Mouse (Mus musculus) cerebellum, postnatal 14 days (tissue): ENCODE measurements at regions not wholly inside any gene's neighbourhood (a gene's known extent, or its start where the extent isn't known, plus 50 kb on each side); places are given as distances from the start of the nearest gene placed in this dataset.

Experiments used
- DNase-seq, 2 experiments: peaks; one replicate each; pipeline ENCODE4 v3.0.0; 2021; ENCODE audit warnings: mixed read lengths in 2 of 2

DNA sequence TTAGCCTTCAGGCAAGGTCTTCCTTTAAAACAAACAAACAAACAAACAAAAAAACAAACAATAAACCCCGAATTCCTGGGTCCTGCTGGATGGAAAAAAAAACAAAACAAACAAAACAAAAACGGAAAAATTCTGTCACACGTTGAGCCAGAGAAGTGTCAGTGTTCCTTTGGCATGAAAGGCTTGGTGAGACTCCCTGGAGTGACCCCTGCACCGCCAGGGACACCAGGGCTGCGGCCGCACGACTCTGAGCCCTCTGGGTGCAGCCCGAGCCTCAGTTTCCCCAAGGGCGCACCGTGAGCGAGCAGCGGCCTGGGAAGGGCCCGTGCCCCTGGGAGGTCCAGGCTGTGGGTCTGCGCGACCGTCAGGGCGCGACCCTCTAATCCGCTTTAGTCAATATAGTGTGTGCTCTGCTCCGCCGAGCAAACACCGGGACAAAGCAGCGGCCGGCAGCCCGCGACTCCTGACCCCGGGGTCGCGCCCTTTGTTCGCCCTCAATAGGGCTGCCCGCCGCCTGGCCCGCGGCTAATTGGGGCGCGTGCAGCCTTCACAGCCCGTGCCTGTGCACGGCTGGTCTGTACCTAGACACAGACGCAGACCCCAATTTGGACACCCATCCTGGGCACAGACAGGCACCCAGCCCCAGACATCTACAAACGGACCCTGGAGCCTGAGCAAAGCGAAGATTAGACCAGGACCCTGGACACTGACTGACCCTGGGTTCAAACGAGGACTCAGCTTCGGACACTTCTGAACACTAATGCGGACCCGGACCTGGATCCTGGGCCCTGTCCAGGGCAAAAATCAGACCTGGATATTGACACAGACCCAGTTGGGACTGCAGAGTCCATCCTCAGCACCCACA is 74.0 kb upstream of the Ppara start:
- no peak for DNase-seq

- DNase-seq = peak; percentile 62 to 67
Observed at GRCm38 (mm10) chr15:85661393-85661690, 73.4 kb upstream of the Ppara start.

GRCm38 (mm10) chr15:85661771-85662170 is 73.0 kb upstream of the Ppara start:
- peak in 1 of 2 experiments; percentile 65 for DNase-seq

GRCm38 (mm10) chr15:85662271-85662670 is 72.5 kb upstream of the Ppara start:
- peak in 1 of 2 experiments; percentile 41 for DNase-seq

GRCm38 (mm10) chr15:85662673-85663072 is 72.1 kb upstream of the Ppara start:
- peak in 1 of 2 experiments; percentile 48 for DNase-seq

GRCm38 (mm10) chr15:85663757-85664431 is 70.9 kb upstream of the Ppara start:
- DNase-seq = peak; percentile 65 to 67

DNA sequence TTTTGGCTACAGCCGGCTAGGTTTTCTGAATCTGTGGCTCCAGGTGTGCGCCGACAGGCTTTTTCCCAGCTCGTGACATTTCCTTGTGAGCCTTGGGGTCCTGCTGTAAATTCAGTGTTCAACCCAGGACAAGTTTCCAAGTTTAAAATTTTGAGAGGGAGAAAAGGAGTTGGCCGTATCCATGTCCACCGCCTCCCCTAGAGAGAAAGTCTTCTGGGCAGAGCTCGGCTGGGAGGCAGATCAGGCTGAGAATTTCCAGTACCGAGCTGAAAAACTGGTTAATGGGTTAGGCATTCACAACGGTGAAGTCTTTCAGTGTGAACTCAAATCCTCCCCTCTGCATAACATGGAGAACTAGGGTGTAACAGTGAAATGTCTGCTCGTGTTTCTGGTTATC is 70.4 kb upstream of the Ppara start:
- DNase-seq = peak in 1 of 2 experiments; percentile 64

DNA sequence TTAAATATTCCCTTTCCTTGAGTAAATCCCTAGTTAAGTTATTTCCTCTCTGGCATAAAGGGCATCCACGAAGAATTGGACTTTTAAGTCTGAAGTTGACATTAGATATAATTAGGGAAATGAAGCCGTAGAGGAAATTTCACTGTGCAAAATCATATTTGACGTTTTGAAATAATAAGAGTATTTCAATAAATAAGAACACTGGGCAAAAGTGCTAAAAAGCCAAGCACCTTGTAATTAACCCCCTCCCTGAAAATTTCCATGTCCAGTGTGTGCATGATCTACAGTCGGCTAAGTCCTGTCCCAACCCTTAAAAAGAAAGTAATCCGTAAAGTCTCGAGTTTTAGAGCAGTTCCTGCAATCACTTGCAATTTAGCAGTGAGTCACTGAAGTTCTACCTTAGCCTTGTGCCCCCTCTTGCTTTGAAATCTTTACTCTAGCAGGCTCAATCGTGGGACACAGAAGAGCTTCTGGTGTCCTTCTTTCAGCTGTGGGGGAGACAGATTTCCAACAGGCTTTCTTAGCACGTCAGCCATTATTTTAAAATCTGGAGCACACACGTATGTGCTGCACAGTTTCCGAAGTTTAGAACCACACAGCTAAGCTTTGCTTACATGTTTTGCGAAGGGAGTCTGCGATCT is 69.5 kb upstream of the Ppara start:
- DNase-seq = peak in 1 of 2 experiments; percentile 66

DNA sequence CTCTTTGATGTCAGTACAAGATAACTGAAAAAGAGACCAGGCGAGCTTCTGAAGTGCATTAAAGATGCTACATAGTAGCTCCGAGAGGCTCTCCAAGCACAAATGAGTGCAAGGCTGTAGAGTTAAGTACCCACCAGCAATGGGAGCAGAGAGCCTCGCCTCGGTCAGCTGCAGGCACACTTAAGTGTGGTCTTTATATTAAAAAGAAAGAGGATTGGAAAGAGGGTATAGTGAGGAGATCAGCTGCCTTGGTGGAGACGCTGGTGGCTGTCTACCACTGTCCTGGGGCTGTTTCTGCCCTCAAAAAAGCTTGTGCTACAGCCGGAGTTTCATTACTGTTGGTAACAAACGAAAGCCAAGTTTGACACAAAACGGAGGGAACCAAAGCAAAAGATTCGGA is 68.3 kb upstream of the Ppara start:
- peak in 1 of 2 experiments; percentile 69 for DNase-seq

GRCm38 (mm10) chr15:85667381-85667791 is 67.4 kb upstream of the Ppara start:
- peak; percentile 80 to 81 for DNase-seq

- no peak for DNase-seq
Observed at GRCm38 (mm10) chr15:85667906-85668590, 66.7 kb upstream of the Ppara start.

DNA sequence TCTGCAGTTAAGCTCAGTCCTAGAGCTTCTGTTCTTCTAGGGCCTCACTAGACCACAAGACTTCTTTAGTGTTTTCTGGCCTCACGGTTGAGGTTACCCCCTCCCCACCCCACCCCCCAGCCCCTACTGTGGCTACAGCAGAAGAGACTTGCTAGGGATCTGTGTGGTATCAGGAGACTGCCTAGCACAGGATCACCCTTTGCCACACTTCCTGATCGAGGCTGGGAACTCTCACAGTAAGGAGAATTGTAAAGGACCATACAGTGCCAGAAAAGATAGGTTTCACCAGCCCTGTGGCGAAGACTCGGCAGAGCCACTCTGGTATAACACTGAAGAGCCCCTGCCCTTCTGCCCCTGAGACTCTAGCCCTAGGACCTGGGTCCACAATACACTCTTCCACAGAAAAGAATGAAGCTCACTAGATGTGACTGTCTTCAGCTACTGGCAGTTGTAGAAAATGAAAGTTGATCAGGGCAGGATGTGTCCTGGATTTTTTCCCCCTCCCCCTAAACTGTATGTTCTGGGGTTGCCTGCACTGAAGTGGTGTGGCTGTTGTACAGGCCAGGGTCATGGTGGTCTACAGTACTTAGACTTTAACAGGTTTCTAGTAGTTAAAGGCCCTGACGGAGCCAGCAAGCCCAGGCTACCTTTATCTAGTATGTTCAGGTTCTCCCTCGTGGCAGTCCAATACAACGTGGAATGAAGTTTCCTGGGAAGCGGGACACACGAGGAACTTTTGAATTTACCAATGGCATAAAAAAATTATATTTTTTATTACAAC is 65.7 kb upstream of the Ppara start:
- no peak for DNase-seq

DNA sequence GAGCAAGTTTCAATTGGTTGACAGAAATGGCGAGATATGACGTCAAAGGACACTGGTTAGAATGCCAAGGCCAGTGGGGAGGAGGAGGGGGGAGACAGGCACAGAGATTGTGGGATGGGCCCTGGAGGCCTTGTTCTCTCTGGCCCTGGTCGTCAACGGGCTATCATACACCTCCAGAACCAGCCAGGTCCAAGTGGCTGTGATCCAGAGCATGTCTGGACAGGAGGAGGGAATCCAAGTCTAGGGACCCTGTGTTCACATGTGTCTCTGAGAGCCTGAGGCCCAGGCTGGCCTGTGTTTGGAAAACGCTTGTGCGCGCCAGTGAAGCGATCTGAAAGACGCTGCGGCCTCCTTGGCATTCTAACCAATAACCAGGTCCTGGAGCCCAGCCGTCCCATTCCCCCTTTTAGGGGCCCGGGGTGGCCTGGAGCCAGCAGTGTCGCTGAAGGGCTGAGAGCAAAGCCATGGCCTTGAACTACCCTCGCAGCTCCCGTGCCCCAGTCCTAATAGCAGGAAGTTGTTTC is 65.1 kb upstream of the Ppara start:
- DNase-seq = peak; percentile 91 to 95

GRCm38 (mm10) chr15:85670176-85670788 is 64.5 kb upstream of the Ppara start:
- peak; percentile 86 to 92 for DNase-seq

DNA sequence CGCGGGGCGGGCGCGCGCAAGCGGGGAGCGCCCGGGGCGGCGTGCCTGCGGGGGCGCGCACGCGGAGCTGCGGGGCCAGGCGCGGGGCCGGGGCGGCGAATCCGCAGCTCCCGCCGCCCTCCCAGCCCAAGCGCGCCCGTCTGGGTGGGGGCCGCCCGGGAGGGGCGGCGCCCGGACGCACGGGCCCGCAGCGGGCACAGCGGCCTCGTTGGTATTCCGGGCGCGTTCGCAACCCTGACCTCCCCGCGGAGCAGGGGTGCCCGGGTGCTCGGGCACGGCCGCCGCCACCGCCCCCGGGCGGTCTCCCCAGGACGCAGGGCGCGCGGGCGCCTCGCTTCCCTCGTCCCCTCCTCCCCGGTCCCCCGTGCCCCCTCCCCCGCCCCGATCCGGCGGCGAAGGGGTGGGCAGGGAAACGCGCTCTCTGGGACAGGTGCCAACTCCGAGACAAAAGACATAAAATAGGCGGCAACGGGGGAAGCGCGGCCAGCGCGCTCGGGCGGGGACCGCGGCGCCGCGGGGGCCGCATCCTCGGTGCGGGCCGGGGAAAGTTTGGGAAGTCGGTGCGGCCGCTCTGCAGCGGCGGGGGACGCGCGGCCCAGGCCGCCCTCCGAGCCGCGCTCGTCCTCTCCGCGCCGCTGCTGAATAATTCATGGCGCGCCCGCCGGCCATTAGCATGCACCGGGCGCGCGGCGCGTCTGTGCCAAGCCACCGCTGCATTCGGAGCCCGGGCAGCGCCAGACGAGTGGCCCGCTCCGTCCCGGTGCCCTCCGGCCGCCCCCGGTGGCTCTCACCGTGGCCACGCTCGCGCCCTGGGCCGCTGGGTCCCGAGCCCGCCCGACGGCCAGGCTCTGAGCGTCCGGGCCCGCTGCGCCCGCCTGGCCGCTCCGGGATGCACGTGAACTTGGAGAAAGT is 63.7 kb upstream of the Ppara start:
- peak; percentile 94 to 95 for DNase-seq

- peak; percentile 79 to 81 for DNase-seq
Observed at GRCm38 (mm10) chr15:85671701-85672191, 63.0 kb upstream of the Ppara start.

DNA sequence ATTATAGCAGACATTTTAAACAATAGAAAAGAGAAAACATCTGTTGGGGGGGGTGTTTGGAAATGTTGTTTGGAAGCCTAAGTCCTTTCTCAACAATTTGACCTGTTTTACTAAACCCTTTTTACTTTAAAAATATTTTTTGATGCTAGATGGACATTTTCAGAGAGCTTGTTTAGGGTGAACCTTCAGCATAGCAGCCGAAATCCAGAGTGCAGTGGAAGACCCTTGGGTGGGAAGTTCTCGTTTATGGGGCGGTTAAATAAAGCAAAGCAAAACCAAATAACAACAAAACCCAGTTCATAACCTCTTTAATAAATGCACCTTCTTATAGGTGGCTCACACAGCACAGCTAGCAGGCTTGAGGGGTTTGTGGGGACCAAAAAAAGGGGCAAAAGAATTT is 62.4 kb upstream of the Ppara start:
- no peak for DNase-seq

DNA sequence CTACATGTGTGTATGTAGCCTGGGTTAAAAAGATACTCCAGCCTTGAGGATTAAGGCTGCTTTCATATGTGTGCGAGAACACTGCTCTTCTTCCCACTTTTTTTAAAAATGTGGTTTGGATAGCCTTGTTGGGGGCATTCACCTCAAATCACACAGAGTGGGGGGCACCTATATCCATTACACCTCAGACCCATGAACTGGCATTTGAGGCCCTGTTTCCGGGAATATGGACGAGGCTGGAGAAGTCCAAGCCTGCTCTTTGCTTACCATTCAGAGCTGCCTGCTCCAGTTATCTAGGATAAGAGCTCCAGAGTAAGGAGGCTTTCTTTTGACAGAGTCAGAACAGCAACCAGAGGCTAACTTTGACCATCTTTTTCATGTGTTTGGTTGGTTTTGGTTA is 61.9 kb upstream of the Ppara start:
- no peak for DNase-seq

- DNase-seq = peak; percentile 69 to 71
Observed at GRCm38 (mm10) chr15:85673506-85673905, 61.3 kb upstream of the Ppara start.
